Mouse (Mus musculus): Measurements from ENCODE around the gene Nat8f2.
A peak's percentile ranks its signal among the peaks of the same experiment; 100 is the strongest.
"Not testable (repeated sequence)": the region's sequence is repeated elsewhere in the genome, so short reads cannot be mapped to it uniquely, and the experiment has no call there.

The Nat8f2 gene

GRCm38 (mm10) chr6:85864900-85865639 lies 3.9 kb downstream of the Nat8f2 start:
- DNase-seq (ENCODE audit: low read depth, low spot score) = not testable (repeated sequence)

- no peak for DNase-seq (ENCODE audit: low read depth, low spot score)
Measured at GRCm38 (mm10) chr6:85863840-85864239, 5.1 kb downstream of the Nat8f2 start.

GRCm38 (mm10) chr6:85863136-85863535 lies 5.8 kb downstream of the Nat8f2 start:
- DNase-seq (ENCODE audit: low read depth, low spot score) = no peak

- DNase-seq (ENCODE audit: low read depth, low spot score) = no peak
Measured at GRCm38 (mm10) chr6:85862565-85862964, 6.4 kb downstream of the Nat8f2 start.

GRCm38 (mm10) chr6:85861247-85861646 lies 7.7 kb downstream of the Nat8f2 start:
- DNase-seq (ENCODE audit: low read depth, low spot score) = no peak

- DNase-seq (ENCODE audit: low read depth, low spot score) = no peak
Measured at GRCm38 (mm10) chr6:85856194-85856678, 12.7 kb downstream of the Nat8f2 start.

- DNase-seq (ENCODE audit: low read depth, low spot score) = no peak
Measured at GRCm38 (mm10) chr6:85853481-85853880, 15.5 kb downstream of the Nat8f2 start.

GRCm38 (mm10) chr6:85851062-85851773 lies 17.7 kb downstream of the Nat8f2 start:
- DNase-seq (ENCODE audit: low read depth, low spot score) = no peak

GRCm38 (mm10) chr6:85849240-85849639 lies 19.7 kb downstream of the Nat8f2 start:
- no peak for DNase-seq (ENCODE audit: low read depth, low spot score)

- no peak for DNase-seq (ENCODE audit: low read depth, low spot score)
Measured at GRCm38 (mm10) chr6:85848140-85848539, 20.8 kb downstream of the Nat8f2 start.

GRCm38 (mm10) chr6:85846921-85847320 lies 22.0 kb downstream of the Nat8f2 start:
- DNase-seq (ENCODE audit: low read depth, low spot score) = no peak

GRCm38 (mm10) chr6:85843677-85844458 lies 25.1 kb downstream of the Nat8f2 start:
- DNase-seq (ENCODE audit: low read depth, low spot score) = not testable (repeated sequence)

- DNase-seq (ENCODE audit: low read depth, low spot score) = no peak
Measured at GRCm38 (mm10) chr6:85839982-85840381, 29.0 kb downstream of the Nat8f2 start.

GRCm38 (mm10) chr6:85838674-85839073 lies 30.3 kb downstream of the Nat8f2 start:
- no peak for DNase-seq (ENCODE audit: low read depth, low spot score)

- DNase-seq (ENCODE audit: low read depth, low spot score) = peak; percentile 20
Measured at GRCm38 (mm10) chr6:85837307-85837706, 31.7 kb downstream of the Nat8f2 start.

GRCm38 (mm10) chr6:85836827-85837226 lies 32.1 kb downstream of the Nat8f2 start:
- peak; percentile 9 for DNase-seq (ENCODE audit: low read depth, low spot score)

- not testable (repeated sequence) for DNase-seq (ENCODE audit: low read depth, low spot score)
Measured at GRCm38 (mm10) chr6:85836098-85836497, 32.9 kb downstream of the Nat8f2 start.

GRCm38 (mm10) chr6:85835104-85835503 lies 33.9 kb downstream of the Nat8f2 start:
- not testable (repeated sequence) for DNase-seq (ENCODE audit: low read depth, low spot score)

- not testable (repeated sequence) for DNase-seq (ENCODE audit: low read depth, low spot score)
Measured at GRCm38 (mm10) chr6:85834504-85835100, 34.4 kb downstream of the Nat8f2 start.

GRCm38 (mm10) chr6:85831796-85832321 lies 37.1 kb downstream of the Nat8f2 start, which contains the start of gene Nat8:
Nat8 (minus strand) TSS chr6:85832082.
- no peak for DNase-seq (ENCODE audit: low read depth, low spot score)

GRCm38 (mm10) chr6:85829462-85829861 lies 39.5 kb downstream of the Nat8f2 start:
- DNase-seq (ENCODE audit: low read depth, low spot score) = no peak

Data from retina, postnatal 7 days (tissue).